Mouse (Mus musculus) lung, postnatal 14 days (tissue): ENCODE measurements at regions not wholly inside any gene's neighbourhood (a gene's known extent, or its start where the extent isn't known, plus 50 kb on each side); places are given as distances from the start of the nearest gene placed in this dataset.

Experiments used
- DNase-seq: peaks from one replicate; pipeline ENCODE4 v3.0.0; 2021

- DNase-seq: no peak
Observed at GRCm38 (mm10) chr1:47854372-47854771, 961.7 kb upstream of the Slc39a10 start.

DNA sequence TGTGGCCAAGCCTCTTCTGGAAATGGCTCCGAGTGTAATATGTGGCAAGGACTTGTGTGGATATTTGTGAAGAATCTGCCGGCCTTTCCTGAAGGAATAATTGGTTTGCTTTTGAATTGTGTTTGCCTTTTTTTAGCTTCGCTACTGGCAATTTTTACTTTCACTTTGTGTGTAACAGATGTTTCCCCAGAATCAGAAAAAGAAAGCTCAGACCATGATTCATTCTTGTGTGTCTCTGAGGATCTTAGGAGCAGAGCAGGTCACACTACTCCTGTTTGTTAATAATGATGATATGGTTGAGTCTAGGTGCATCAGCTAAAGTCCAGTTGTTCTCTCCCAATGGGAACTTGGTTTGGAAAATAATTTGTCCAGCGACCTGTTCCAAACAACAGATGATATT, 961.3 kb upstream of the Slc39a10 start:
- no peak for DNase-seq

DNA sequence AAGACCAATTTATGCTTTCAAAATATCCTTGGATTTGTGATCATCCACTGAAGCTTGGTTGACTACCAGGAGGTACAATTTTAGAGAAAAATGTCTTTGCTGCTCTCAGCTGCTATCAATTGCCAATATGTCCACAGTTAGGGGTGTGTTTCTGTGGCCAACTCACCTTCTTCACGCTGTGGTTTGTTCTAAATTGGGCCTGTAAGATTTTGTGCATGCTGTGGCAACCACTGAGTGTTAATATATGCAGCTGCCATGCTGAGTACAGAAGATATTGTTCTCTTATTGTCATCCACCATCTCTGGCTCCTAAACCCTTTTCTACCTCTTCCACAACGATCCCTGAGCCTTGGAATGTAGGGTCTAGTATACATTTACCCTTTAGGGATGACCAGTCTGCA, 948.2 kb upstream of the Slc39a10 start:
- DNase-seq: no peak

DNA sequence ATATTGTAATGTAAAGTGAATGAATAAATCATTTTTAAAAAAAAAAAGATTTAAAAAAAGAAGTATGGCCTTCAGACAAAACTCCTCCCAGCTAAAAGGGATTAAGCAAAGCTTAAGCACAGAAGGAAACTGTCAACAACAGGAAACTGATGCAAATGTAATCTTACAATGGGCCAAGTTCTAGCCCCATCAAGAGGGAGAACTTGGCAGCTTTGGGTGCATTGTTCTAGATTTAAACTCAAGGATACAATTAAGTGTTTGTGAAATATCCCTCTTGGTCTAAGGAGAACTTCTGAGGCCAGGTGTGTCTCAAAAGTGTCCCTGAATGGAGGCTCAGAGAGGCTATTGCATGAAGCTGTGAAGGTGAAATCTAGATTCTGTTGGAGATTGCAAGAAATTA, 941.4 kb upstream of the Slc39a10 start:
- no peak for DNase-seq

DNA sequence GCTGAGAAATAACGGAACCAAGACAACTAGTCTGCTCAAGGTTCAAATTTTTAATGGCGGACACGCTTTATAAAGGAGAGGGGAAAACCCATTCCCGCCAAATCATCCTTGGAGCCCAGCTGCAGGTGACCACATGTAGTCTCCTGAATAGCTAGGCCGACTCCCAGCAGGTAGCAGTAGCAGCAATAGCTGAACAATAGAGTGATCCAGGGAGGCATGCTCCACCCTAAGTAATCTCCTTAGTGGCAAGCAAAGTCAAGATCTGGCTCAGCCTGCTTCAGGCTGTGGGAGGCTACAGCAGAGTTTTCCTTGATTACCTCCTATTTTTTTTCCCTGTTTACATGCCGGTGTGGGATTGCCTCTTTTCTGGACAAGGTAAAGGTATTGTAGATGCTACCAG, 934.6 kb upstream of the Slc39a10 start:
- no peak for DNase-seq

- peak; percentile 8 for DNase-seq
Observed at GRCm38 (mm10) chr1:47809508-47809907, 916.9 kb upstream of the Slc39a10 start.

GRCm38 (mm10) chr1:47794763-47795162, 902.1 kb upstream of the Slc39a10 start:
- peak; percentile 18 for DNase-seq
